Mouse (Mus musculus): ENCODE results near the gene Tmem63a.
"Not testable (repeated sequence)": the region's sequence is repeated elsewhere in the genome, so short reads cannot be mapped to it uniquely, and the experiment has no call there.

GRCm38 (mm10) chr1:180981298-180982046, 39.3 kb downstream of the Tmem63a start:
- TF ChIP-seq CTCF, POLR2A (IDR thresholded peaks at IDR 0.05; ENCODE audit: insufficient read depth, low read depth, low read length): not testable (repeated sequence)
